In the genomic region with DNA sequence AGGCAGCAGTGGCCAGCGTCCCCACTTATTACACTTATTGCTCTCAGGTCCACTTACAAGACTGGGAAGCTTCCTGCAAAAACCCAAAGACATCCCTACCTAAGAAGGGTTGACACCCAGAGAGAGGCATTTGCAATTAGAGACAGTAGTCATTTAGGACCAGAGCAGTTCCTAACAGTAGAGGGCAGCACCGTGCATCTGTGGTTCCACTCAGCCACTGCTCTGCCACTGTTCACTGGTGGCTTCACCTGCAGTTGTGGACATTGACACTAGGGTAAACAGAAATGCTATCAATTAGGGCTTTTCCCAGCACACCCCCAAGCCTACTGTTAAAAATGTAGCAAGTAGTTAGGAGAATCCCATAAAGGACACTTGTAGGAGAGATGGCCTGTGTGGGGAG, we compare ENCODE assay signal across 9 mouse cellular contexts. TPM values are rescaled to one million over a fixed set of nuclear protein-coding genes. Genes with fewer than 3 reads are reported as not detected.
DNase-seq lines count a peak whose midpoint lies in the region; TF ChIP-seq lines count a peak whose summit lies in the region.
"Had no signal": no experiment of that assay in that cellular context is flagged by ENCODE, and none has a peak within 500 bp of the region (broad histone marks: within the 10 kb centered on the region; RNA-seq: fewer than 3 reads in every experiment).

No protein-coding gene starts in this region.

- no peak for TF ChIP-seq POLR2A in heart, adult 2 months (IDR thresholded peaks at IDR 0.05; ENCODE audit: insufficient read depth, low read depth, low read length)

- TF ChIP-seq CTCF in heart, adult 2 months (IDR thresholded peaks at IDR 0.05) = peak; percentile 93

- no peaks in the 10 kb centered on the region for H3K36me3 ChIP-seq in heart, adult 2 months (ENCODE audit: control insufficient read depth, insufficient read depth, low read length)
- no peaks in the 10 kb centered on the region for H3K36me3 ChIP-seq in heart, embryonic 10.5 days
- H3K36me3 ChIP-seq: limb, embryonic 15.5 days had no signal

- WGBS in heart, adult 2 months = 18% methylated on average over 2 of the region's 2 CpGs
- 17% methylated on average over 2 of the region's 2 CpGs for WGBS in heart, embryonic 10.5 days

- no peak overlapping the region for H3K4me3 ChIP-seq in heart, adult 2 months
- H3K4me3 ChIP-seq in heart, embryonic 10.5 days = no peak overlapping the region
- H3K4me3 ChIP-seq: limb, embryonic 15.5 days had no signal

- DNase-seq in heart, adult 2 months = peak; percentile 55 to 69
- no peak for DNase-seq in heart, embryonic 10.5 days (ENCODE audit: low spot score)
- DNase-seq in adrenal gland, adult 2 months = peak; percentile 60
- peak; percentile 82 for DNase-seq in embryo, embryonic 11 days
- peak; percentile 84 for DNase-seq in heart, postnatal 4 days
- peak; percentile 65 to 88 for DNase-seq in layer of hippocampus, postnatal 25 days (ENCODE audit: extremely low spot score in 1 of 2, low spot score in 1 of 2)
- peak; percentile 49 for DNase-seq in mesoderm, embryonic 11.5 days (ENCODE audit: low read depth, low spot score)
- DNase-seq in spleen, postnatal 14 days (ENCODE audit: low spot score in 2 of 2) = peak; percentile 12 to 61

- intact Hi-C loops in heart, adult 2 months (cut with DNase I) = loop anchor here (1.0 to 5.0 kb wide), 4 partner anchors 107 to 275 kb away; partner anchors contain the start of gene Rtkn2

- H3K79me2 ChIP-seq in heart, adult 2 months (replicated peaks; ENCODE audit: control insufficient read depth, insufficient read depth, low read length) = no peaks in the 10 kb centered on the region; the same call in 1 of the 2 replicates

- no peak overlapping the region for H3K27ac ChIP-seq in heart, adult 2 months
- H3K27ac ChIP-seq in heart, embryonic 10.5 days = no peak overlapping the region
- H3K27ac ChIP-seq: limb, embryonic 15.5 days had no signal

- H3K9me3 ChIP-seq in heart, embryonic 10.5 days = no peaks in the 10 kb centered on the region
- H3K9me3 ChIP-seq: limb, embryonic 15.5 days had no signal

- H3K27me3 ChIP-seq in heart, adult 2 months (ENCODE audit: control insufficient read depth, insufficient read depth, low read length) = peaks cover 2% of the 10 kb centered on the region; the same call in 1 of the 2 replicates
- no peaks in the 10 kb centered on the region for H3K27me3 ChIP-seq in heart, embryonic 10.5 days (ENCODE audit: insufficient read depth, poor library complexity, severe bottlenecking)
- H3K27me3 ChIP-seq: limb, embryonic 15.5 days had no signal

- H3K4me1 ChIP-seq in heart, adult 2 months (ENCODE audit: control insufficient read depth, insufficient read depth, low read length) = no peaks in the 10 kb centered on the region
- H3K4me1 ChIP-seq in heart, embryonic 10.5 days = no peaks in the 10 kb centered on the region
- H3K4me1 ChIP-seq: limb, embryonic 15.5 days had no signal

- no peak for TF ChIP-seq EP300 in heart, adult 2 months (IDR thresholded peaks at IDR 0.05; ENCODE audit: insufficient read depth, low read depth, low read length)

- H3K9ac ChIP-seq in heart, adult 2 months (ENCODE audit: low read depth, low read length) = no peak overlapping the region
- H3K9ac ChIP-seq: limb, embryonic 15.5 days had no signal

RNA-seq across cellular contexts. Expression of gene Zfp365, which starts 40.7 kb away (rescaled TPM):
- under 1 TPM; 0.34 to 0.66 TPM for total RNA-seq in heart, adult 2 months (2021)
- polyA plus RNA-seq in heart, adult 2 months (2012; rRNA removed) = 0.39 and 0.79 TPM in 2 replicates
- 0.88 and 0.96 TPM in 2 replicates for polyA plus RNA-seq in heart, embryonic 10.5 days (2016; fragmentation: Nextera tagmentation; extraction: Ambion mirVana)
- 1 to 10 TPM; 1.7 to 2.3 TPM for total RNA-seq in adrenal gland, adult 2 months (2021)
- 0.61 and 0.79 TPM in 2 replicates for polyA plus RNA-seq in adrenal gland, adult 2 months (2012; rRNA removed)
- 1 to 10 TPM; 1.2 to 1.6 TPM for total RNA-seq in heart, postnatal 4 days (2021)
- total RNA-seq in layer of hippocampus, postnatal 25 days (2021) = 100 to 1,000 TPM; 243 to 244 TPM

Comparison
In these comparisons a context has a peak if more than half of its experiments do, and no peak if none do; other contexts are left out.
1. RNA of gene Zfp365, which starts 40.7 kb away (total RNA-seq): 243 to 244 TPM in layer of hippocampus, postnatal 25 days; 1.7 to 2.3 TPM in adrenal gland, adult 2 months, 1.2 to 1.6 TPM in heart, postnatal 4 days and 0.34 to 0.66 TPM in heart, adult 2 months; every median in the first group is over 10 times any median in the second.